In genomic region chrX:136590199-136590896, GRCm38 (mm10) we compare ENCODE assay signal across 9 mouse cellular contexts. TPM values are rescaled to one million over a fixed set of nuclear protein-coding genes. Genes with fewer than 3 reads are reported as not detected.
DNase-seq lines count a peak whose midpoint lies in the region; ATAC-seq lines count a peak whose summit lies in the region.
"Had no signal": no experiment of that assay in that cellular context is flagged by ENCODE, and none has a peak within 500 bp of the region (broad histone marks: within the 10 kb centered on the region; RNA-seq: fewer than 3 reads in every experiment).

Tceal3 (plus strand) TSS chrX:136590842.

- H3K27ac ChIP-seq in hindbrain, embryonic 13.5 days = peak within 1 kb of the TSS; percentile 91

- no peaks in the 10 kb centered on the region for H3K36me3 ChIP-seq in hindbrain, embryonic 13.5 days

- peak within 1 kb of the TSS; percentile 73 for H3K9ac ChIP-seq in hindbrain, embryonic 13.5 days

- 31% methylated on average over 12 of the region's 12 CpGs for WGBS in hindbrain, embryonic 13.5 days

- H3K4me3 ChIP-seq in hindbrain, embryonic 13.5 days = peak within 1 kb of the TSS; percentile 43
- H3K4me3 ChIP-seq: myocyte had no signal

- H3K4me1 ChIP-seq in hindbrain, embryonic 13.5 days (replicated peaks) = no peaks in the 10 kb centered on the region

- no peak for DNase-seq in adrenal gland, adult 18-20 months (ENCODE audit: low spot score in 2 of 2)
- DNase-seq in adrenal gland, adult (ENCODE audit: inconsistent age in 2 of 2, low spot score in 1 of 2) = no peak
- DNase-seq in embryo, embryonic 10 days (ENCODE audit: low spot score) = peak; percentile 74
- peak; percentile 14 for DNase-seq in testis, postnatal 14 days (ENCODE audit: low spot score)
- DNase-seq in kidney, postnatal 36 days = no peak

- no peaks in the 10 kb centered on the region for H3K27me3 ChIP-seq in hindbrain, embryonic 13.5 days

- H3K4me2 ChIP-seq in hindbrain, embryonic 13.5 days = peak within 1 kb of the TSS; percentile 49

- no peaks in the 10 kb centered on the region for H3K9me3 ChIP-seq in hindbrain, embryonic 13.5 days

- peak; percentile 98 for ATAC-seq in hindbrain, embryonic 13.5 days (ENCODE audit: low FRiP score)
- no peak for ATAC-seq in megakaryocyte-erythroid progenitor cell, adult 5-6 weeks (replicated peaks; ENCODE audit: low FRiP score, low TSS enrichment, poor library complexity, severe bottlenecking)
- no peak for ATAC-seq in activated CD4-positive, CD25-positive, alpha-beta regulatory T cell, adult 4 months

RNA-seq across cellular contexts. Expression of gene Tceal3, which starts in this region (rescaled TPM):
- total RNA-seq in adrenal gland, adult 18-20 months (2021) = 10 to 100 TPM; 28.3 to 35.3 TPM
- polyA plus RNA-seq in hindbrain, embryonic 13.5 days (2015; fragmentation: Nextera tagmentation; extraction: Ambion mirVana) = 49.1 and 49.8 TPM in 2 replicates
- 9.2 and 12.2 TPM in 2 replicates for total RNA-seq in megakaryocyte-erythroid progenitor cell, adult 5-6 weeks (2014; fragmentation: Nextera tagmentation)
- total RNA-seq in megakaryocyte-erythroid progenitor cell, adult 5-6 weeks (2017) = 11.4 and 24.9 TPM in 2 replicates
- polyA plus RNA-seq in activated CD4-positive, CD25-positive, alpha-beta regulatory T cell, adult 4 months (2017; shearing (Covaris generic)) = under 1 TPM; 0.52 to 0.83 TPM

Comparison
In these comparisons a context has a peak if more than half of its experiments do, and no peak if none do; other contexts are left out.
1. RNA of gene Tceal3 (polyA plus RNA-seq): 49.1 to 49.8 TPM in hindbrain, embryonic 13.5 days; 0.52 to 0.83 TPM in activated CD4-positive, CD25-positive, alpha-beta regulatory T cell, adult 4 months; every median in the first group is over 10 times any median in the second.
2. DNase-seq: peak in embryo, embryonic 10 days (single experiment) and testis, postnatal 14 days (single experiment); none in adrenal gland, adult 18-20 months (0 of 2), adrenal gland, adult (0 of 2) and kidney, postnatal 36 days (0 of 2).